Mouse (Mus musculus): ENCODE measurements around the gene Mrpl52. TPM values are rescaled to one million over a fixed set of nuclear protein-coding genes. Genes with fewer than 3 reads are reported as not detected.

The Mrpl52 gene
- polyA plus RNA-seq, 1 experiment from 2014 or later = 241 TPM

- 0% methylated on average over 33 of the region's 35 CpGs for WGBS
- no peaks in the 10 kb centered on the region for H3K9me3 ChIP-seq
- H3K4me3 ChIP-seq = peak within 1 kb of the TSS; percentile 82
- peak; percentile 89 for ATAC-seq (ENCODE audit: low FRiP score, low read depth)
- H3K4me1 ChIP-seq (replicated peaks) = peaks cover 16% of the 10 kb centered on the region
- peaks cover 7% of the 10 kb centered on the region; the same call in 1 of the 2 replicates for H3K36me3 ChIP-seq
- peak within 1 kb of the TSS; percentile 83 for H3K9ac ChIP-seq
- peak within 1 kb of the TSS; percentile 73 for H3K27ac ChIP-seq (replicated peaks)
- H3K4me2 ChIP-seq = peak within 1 kb of the TSS; percentile 92
- H3K27me3 ChIP-seq = no peaks in the 10 kb centered on the region
Measured at GRCm38 (mm10) chr14:54463959-54464292, 37.2 kb downstream of the Mrpl52 start, which contains the start of gene Lrp10. Lrp10 (plus strand) TSS chr14:54464137.

GRCm38 (mm10) chr14:54464293-54465005, 37.7 kb downstream of the Mrpl52 start:
- Histone ChIP-seq H3K4me1 (replicated peaks) (peaks cover 16% of the 10 kb centered on the region), H3K4me3 (peak overlapping the region; percentile 82), H3K36me3 (peaks cover 11% of the 10 kb centered on the region), H3K4me2 (peak overlapping the region; percentile 92), H3K9ac (peak overlapping the region; percentile 83), H3K9me3 (no peaks in the 10 kb centered on the region), H3K27me3 (no peaks in the 10 kb centered on the region), H3K27ac (replicated peaks) (peak overlapping the region; percentile 73)
- ATAC-seq (ENCODE audit: low FRiP score, low read depth) = peak; percentile 82
- under 1% methylated on average over 47 of the region's 57 CpGs for WGBS

- no peak for ATAC-seq (ENCODE audit: low FRiP score, low read depth)
- no peak overlapping the region for H3K4me2 ChIP-seq
- H3K27me3 ChIP-seq = no peaks in the 10 kb centered on the region
Measured at GRCm38 (mm10) chr14:54471467-54471866, 44.8 kb downstream of the Mrpl52 start.

GRCm38 (mm10) chr14:54472671-54473070, 46.0 kb downstream of the Mrpl52 start:
- Histone ChIP-seq H3K9ac (no peak overlapping the region), H3K27me3 (no peaks in the 10 kb centered on the region), H3K4me3 (no peak overlapping the region), H3K4me2 (no peak overlapping the region), H3K4me1 (replicated peaks) (peaks cover 28% of the 10 kb centered on the region), H3K9me3 (no peaks in the 10 kb centered on the region), H3K36me3 (peaks cover 21% of the 10 kb centered on the region), H3K27ac (replicated peaks) (no peak overlapping the region)
- no peak for ATAC-seq (ENCODE audit: low FRiP score, low read depth)
- 58% methylated on average over 5 of the region's 5 CpGs for WGBS

More at GRCm38 (mm10) chr14:54471467-54471866, 44.8 kb downstream of the Mrpl52 start:
- Histone ChIP-seq H3K9me3 (no peaks in the 10 kb centered on the region), H3K4me1 (replicated peaks) (peaks cover 16% of the 10 kb centered on the region), H3K36me3 (peaks cover 22% of the 10 kb centered on the region), H3K27ac (replicated peaks) (no peak overlapping the region), H3K9ac (no peak overlapping the region), H3K4me3 (no peak overlapping the region)
- WGBS = 92% methylated on average over 2 of the region's 2 CpGs

GRCm38 (mm10) chr14:54474744-54475143, 48.0 kb downstream of the Mrpl52 start:
- no peak overlapping the region for H3K4me2 ChIP-seq
- ATAC-seq (ENCODE audit: low FRiP score, low read depth) = no peak
- H3K4me3 ChIP-seq = no peak overlapping the region
- peaks cover 8% of the 10 kb centered on the region; the same call in 1 of the 2 replicates for H3K36me3 ChIP-seq
- H3K4me1 ChIP-seq (replicated peaks) = peaks cover 40% of the 10 kb centered on the region
- WGBS = 69% methylated on average over 5 of the region's 5 CpGs
- 0 out of 2 replicates have a peak, but pooled peaks cover 4% of the 10 kb centered on the region for H3K27me3 ChIP-seq
- peak overlapping the region; percentile 83 for H3K27ac ChIP-seq (replicated peaks)
- H3K9ac ChIP-seq = no peak overlapping the region
- H3K9me3 ChIP-seq = no peaks in the 10 kb centered on the region

GRCm38 (mm10) chr14:54475941-54476844, 49.5 kb downstream of the Mrpl52 start, which contains the start of gene Rem2:
Rem2 (plus strand) TSS chr14:54476100.
- Histone ChIP-seq H3K4me1 (replicated peaks) (peaks cover 40% of the 10 kb centered on the region), H3K9ac (peak within 1 kb of the TSS; percentile 71), H3K27ac (replicated peaks) (peak within 1 kb of the TSS; percentile 83), H3K9me3 (no peaks in the 10 kb centered on the region), H3K4me3 (peak within 1 kb of the TSS; percentile 64), H3K36me3 (no peaks in the 10 kb centered on the region), H3K4me2 (peak within 1 kb of the TSS; percentile 87), H3K27me3 (0 out of 2 replicates have a peak, but pooled peaks cover 4% of the 10 kb centered on the region)
- WGBS = under 1% methylated on average over 22 of the region's 23 CpGs
- ATAC-seq (ENCODE audit: low FRiP score, low read depth) = peak; percentile 88

GRCm38 (mm10) chr14:54477172-54477909, 50.6 kb downstream of the Mrpl52 start:
- Histone ChIP-seq H3K27ac (replicated peaks) (0 out of 2 replicates have a peak overlapping the region, but pooled peaks have one; percentile 83), H3K4me2 (peak overlapping the region; percentile 87), H3K9me3 (no peaks in the 10 kb centered on the region), H3K9ac (peak overlapping the region; percentile 71; the same call in 1 of the 2 replicates), H3K4me3 (peak overlapping the region; percentile 64), H3K36me3 (no peaks in the 10 kb centered on the region), H3K4me1 (replicated peaks) (peaks cover 40% of the 10 kb centered on the region), H3K27me3 (0 out of 2 replicates have a peak, but pooled peaks cover 4% of the 10 kb centered on the region)
- no peak for ATAC-seq (ENCODE audit: low FRiP score, low read depth)
- 54% methylated on average over 15 of the region's 15 CpGs for WGBS

Other genes starting within 250 kb of the Mrpl52 start
- gene Dad1, start 172.8 kb upstream of the Mrpl52 start, polyA plus RNA-seq (2015; fragmentation: Nextera tagmentation; extraction: Ambion mirVana) = 345 and 374 TPM in 2 replicates
- 58.2 and 66.3 TPM in 2 replicates for gene Abhd4, start 172.7 kb upstream of the Mrpl52 start, polyA plus RNA-seq (2015; fragmentation: Nextera tagmentation; extraction: Ambion mirVana)
- gene Olfr49, start 142.0 kb upstream of the Mrpl52 start, polyA plus RNA-seq (2015; fragmentation: Nextera tagmentation; extraction: Ambion mirVana) = not detected in 2 replicates
- gene Oxa1l, start 66.1 kb upstream of the Mrpl52 start, polyA plus RNA-seq (2015; fragmentation: Nextera tagmentation; extraction: Ambion mirVana) = 55.1 and 58.5 TPM in 2 replicates
- 4.5 and 5.9 TPM in 2 replicates for gene Slc7a7, start 9.1 kb upstream of the Mrpl52 start, polyA plus RNA-seq (2015; fragmentation: Nextera tagmentation; extraction: Ambion mirVana)
- gene Mmp14, start 4.7 kb downstream of the Mrpl52 start, polyA plus RNA-seq (2015; fragmentation: Nextera tagmentation; extraction: Ambion mirVana) = 51.1 and 53.4 TPM in 2 replicates
- gene Lrp10, start 37.2 kb downstream of the Mrpl52 start, polyA plus RNA-seq (2015; fragmentation: Nextera tagmentation; extraction: Ambion mirVana) = 30.3 and 34.3 TPM in 2 replicates
- 39.7 and 42.2 TPM in 2 replicates for gene Rem2, start 49.2 kb downstream of the Mrpl52 start, polyA plus RNA-seq (2015; fragmentation: Nextera tagmentation; extraction: Ambion mirVana)
- 89.7 and 101 TPM in 2 replicates for gene Prmt5, start 90.6 kb downstream of the Mrpl52 start, polyA plus RNA-seq (2015; fragmentation: Nextera tagmentation; extraction: Ambion mirVana)
- 19.0 TPM in 2 replicates for gene Haus4, start 127.7 kb downstream of the Mrpl52 start, polyA plus RNA-seq (2015; fragmentation: Nextera tagmentation; extraction: Ambion mirVana)
- 8.7 and 9.6 TPM in 2 replicates for gene Ajuba, start 150.6 kb downstream of the Mrpl52 start, polyA plus RNA-seq (2015; fragmentation: Nextera tagmentation; extraction: Ambion mirVana)
- gene 4931414P19Rik, start 179.1 kb downstream of the Mrpl52 start, polyA plus RNA-seq (2015; fragmentation: Nextera tagmentation; extraction: Ambion mirVana) = 5.1 and 6.1 TPM in 2 replicates
- 441 and 446 TPM in 2 replicates for gene Psmb5, start 191.1 kb downstream of the Mrpl52 start, polyA plus RNA-seq (2015; fragmentation: Nextera tagmentation; extraction: Ambion mirVana)
- not detected in 2 replicates for gene Psmb11, start 194.5 kb downstream of the Mrpl52 start, polyA plus RNA-seq (2015; fragmentation: Nextera tagmentation; extraction: Ambion mirVana)
- gene Gm17606, start 214.0 kb downstream of the Mrpl52 start, polyA plus RNA-seq (2015; fragmentation: Nextera tagmentation; extraction: Ambion mirVana) = not detected in 2 replicates
- gene Cdh24, start 214.5 kb downstream of the Mrpl52 start, polyA plus RNA-seq (2015; fragmentation: Nextera tagmentation; extraction: Ambion mirVana) = 12.2 and 12.6 TPM in 2 replicates

Data from hindbrain, embryonic 15.5 days (tissue).